Mouse (Mus musculus) kidney, adult 10 weeks (tissue): ENCODE data around the gene AF366264. TPM values are rescaled to one million over a fixed set of nuclear protein-coding genes. Genes with fewer than 3 reads are reported as not detected.

ENCODE experiments used
- polyA plus RNA-seq: library from polyadenylated mRNA; stranded (reverse); fragments of 350-450 nt; fragmentation: Illumina TruSeq; extraction: RNeasy Lipid Tissue Mini Kit (QIAGEN cat#74804); gene quantifications from one replicate; pipeline ENCODE4 v1.2.3, GENCODE M21; 2014; ENCODE audit warnings: low read depth, low replicate concordance

AF366264 gene
- polyA plus RNA-seq: not detected

DNA sequence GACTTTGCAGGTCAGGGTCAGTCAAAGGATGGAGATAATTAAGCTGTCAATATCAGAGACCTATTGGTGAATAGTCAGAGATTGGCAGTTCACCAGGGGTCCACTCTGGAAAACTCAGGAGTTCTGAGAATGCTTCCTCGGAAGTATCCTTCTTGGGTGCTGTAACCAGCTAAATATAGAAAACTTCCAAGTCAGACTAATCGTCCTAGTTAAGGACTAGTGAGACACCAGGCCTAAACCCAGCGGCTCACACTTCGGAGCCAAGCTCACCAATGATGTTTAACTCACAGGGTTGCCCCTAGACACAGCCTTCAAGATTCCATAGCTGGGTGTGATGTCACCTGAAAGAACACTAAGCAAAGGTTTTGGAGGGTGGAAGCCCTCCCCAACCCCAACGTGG, at the start of gene AF366264:
Gene AF366264 (minus strand): TSS at position 101 of the 400 bp plus-strand sequence.

DNA sequence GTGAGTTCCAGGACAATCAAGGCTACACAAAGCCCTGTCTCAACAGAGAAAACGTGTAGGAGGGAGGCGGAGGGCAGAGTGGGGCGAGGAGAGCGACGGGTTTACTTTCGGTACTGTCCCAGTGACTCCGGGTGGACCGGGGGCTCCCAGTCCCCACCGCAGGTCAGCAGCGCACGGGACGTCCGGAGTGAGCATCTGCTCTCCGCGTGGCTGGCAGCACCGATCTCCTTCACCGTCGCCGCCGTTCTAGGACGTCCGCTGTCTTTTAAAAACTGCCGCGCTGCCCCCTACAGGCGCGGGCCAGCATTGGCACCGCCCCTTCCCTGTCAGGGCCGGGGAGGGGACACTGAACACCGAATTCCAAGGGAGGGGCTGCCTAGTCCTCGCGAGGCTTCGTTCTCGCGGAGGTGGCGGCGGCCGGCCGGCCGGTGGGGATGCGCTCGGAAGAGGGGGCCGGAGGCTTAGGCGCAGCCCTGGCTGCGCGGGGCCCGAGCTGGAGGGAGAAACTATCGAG, 52.9 kb downstream of the AF366264 start, which contains the start of gene Upf3a:
Gene Upf3a (plus strand): TSS at position 366 of the 514 bp plus-strand sequence.

Other genes starting within 250 kb of the AF366264 start
- 2.6 TPM for gene Rasa3, start 160.8 kb downstream of the AF366264 start, polyA plus RNA-seq
- not detected for gene Cfap97d2, start 132.5 kb downstream of the AF366264 start, polyA plus RNA-seq
- 67.3 TPM for gene Cdc16, start 80.7 kb downstream of the AF366264 start, polyA plus RNA-seq
- 8.7 TPM for gene Upf3a, start 52.8 kb downstream of the AF366264 start, polyA plus RNA-seq
- 12.5 TPM for gene Champ1, start 31.3 kb upstream of the AF366264 start, polyA plus RNA-seq
- gene Coprs, start 51.9 kb upstream of the AF366264 start, polyA plus RNA-seq: 14.1 TPM